Mouse (Mus musculus) spleen, adult 2 months (tissue): Measurements from ENCODE around the gene Tkt. TPM values are rescaled to one million over a fixed set of nuclear protein-coding genes. Genes with fewer than 3 reads are reported as not detected.
A peak's percentile ranks its signal among the peaks of the same experiment; 100 is the strongest.

Experiments
- DNase-seq, 2 experiments: peaks; one replicate each; pipeline versions ENCODE4 v3.0.0 to v3.0.0-alpha.2; 2012 to 2021; ENCODE audit warnings: low spot score in 2 of 2, low read depth in 1 of 2
- H3K27ac ChIP-seq: fragments of 200-500 bp; 2 replicates; pipeline ENCODE4 v1.5.1; 2012; ENCODE audit warnings: low read length, inconsistent platforms; ENCODE audit not compliant: insufficient read depth
- H3K27me3 ChIP-seq: fragments of 200-500 bp; 2 replicates; pipeline ENCODE4 v1.6.1; 2012; ENCODE audit warnings: mild to moderate bottlenecking, moderate library complexity, low read length, inconsistent platforms; ENCODE audit not compliant: control insufficient read depth, insufficient read depth
- H3K36me3 ChIP-seq: fragments of 200-500 bp; 2 replicates; pipeline ENCODE4 v1.6.1; 2012; ENCODE audit warnings: mild to moderate bottlenecking, low read length, inconsistent platforms; ENCODE audit not compliant: control insufficient read depth, insufficient read depth
- H3K4me1 ChIP-seq: fragments of 200-500 bp; 2 replicates; pipeline ENCODE4 v1.6.1; 2011; ENCODE audit warnings: inconsistent platforms; ENCODE audit not compliant: control insufficient read depth, insufficient read depth, insufficient read length
- H3K4me3 ChIP-seq: fragments of 200-500 bp; 2 replicates; pipeline ENCODE4 v1.5.1; 2011; ENCODE audit warnings: mild to moderate bottlenecking, inconsistent platforms; ENCODE audit not compliant: insufficient read depth, insufficient read length; ENCODE audit errors: extremely low read depth
- CTCF ChIP-seq: fragments of 200-500 bp; IDR thresholded peaks from 2 replicates; pipeline ENCODE4 v1.5.1; 2011; ENCODE audit warnings: mild to moderate bottlenecking, inconsistent platforms; ENCODE audit not compliant: insufficient read depth, insufficient read length, insufficient replicate concordance; ENCODE audit errors: extremely low read depth
- POLR2A ChIP-seq: fragments of 200-500 bp; IDR thresholded peaks from 2 replicates; pipeline ENCODE4 v1.6.1; 2011; ENCODE audit warnings: low read depth, low read length, inconsistent platforms
- WGBS: fragments of 180-500 bp; shearing (Covaris S2); methylation state at CpG from one replicate; pipeline ENCODE4 v1.1.7; 2018; 5-methylcytosine and 5-hydroxymethylcytosine counted together
- polyA plus RNA-seq: library from polyadenylated mRNA; depleted of rRNA; stranded (reverse); fragments of >200 nt; gene quantifications from 2 replicates; pipeline ENCODE4 v1.2.3, GENCODE M21; 2012

Tkt gene
- polyA plus RNA-seq, 1 experiment: 149 TPM

- WGBS: 89% methylated on average over 7 of the region's 7 CpGs
- Histone ChIP-seq H3K27ac (no peak overlapping the region), H3K27me3 (no peaks in the 10 kb centered on the region), H3K4me1 (peaks cover 31% of the 10 kb centered on the region; the same call in 1 of the 2 replicates), H3K4me3 (no peak overlapping the region), H3K36me3 (no peaks in the 10 kb centered on the region)
- no peak for TF ChIP-seq CTCF
- no peak for TF ChIP-seq POLR2A
- no peak for DNase-seq
These were observed 42.8 kb downstream of the Tkt start for GRCm38 (mm10) chr14:30590918-30591317.

DNA sequence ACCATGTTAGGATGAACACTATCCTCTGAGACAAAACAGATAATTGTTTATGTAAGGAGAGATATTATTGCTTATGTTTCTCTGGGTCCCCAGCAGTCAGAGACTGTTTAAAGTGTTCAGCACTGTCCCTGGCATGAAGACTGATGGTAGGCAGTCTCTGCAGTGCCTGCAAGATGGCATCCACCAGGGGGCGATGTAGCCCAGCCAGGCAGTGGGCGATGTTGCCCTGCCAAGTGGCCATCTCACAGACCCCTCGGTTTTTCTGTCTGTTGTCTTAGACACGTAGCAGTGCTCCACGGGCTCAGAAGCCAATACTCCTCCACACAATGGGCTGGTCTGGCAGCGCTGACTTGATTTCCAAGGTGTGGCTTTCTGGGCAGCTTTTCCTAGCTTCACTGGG, 43.3 kb downstream of the Tkt start:
- no peak overlapping the region for H3K4me3 ChIP-seq
- no peaks in the 10 kb centered on the region for H3K27me3 ChIP-seq
- no peak overlapping the region for H3K27ac ChIP-seq
- H3K36me3 ChIP-seq: no peaks in the 10 kb centered on the region
- DNase-seq: peak in 1 of 2 experiments; percentile 77
- TF ChIP-seq CTCF (peak; percentile 97), POLR2A (no peak)
- H3K4me1 ChIP-seq: peaks cover 32% of the 10 kb centered on the region; the same call in 1 of the 2 replicates
- 6% methylated on average over 6 of the region's 6 CpGs for WGBS

DNA sequence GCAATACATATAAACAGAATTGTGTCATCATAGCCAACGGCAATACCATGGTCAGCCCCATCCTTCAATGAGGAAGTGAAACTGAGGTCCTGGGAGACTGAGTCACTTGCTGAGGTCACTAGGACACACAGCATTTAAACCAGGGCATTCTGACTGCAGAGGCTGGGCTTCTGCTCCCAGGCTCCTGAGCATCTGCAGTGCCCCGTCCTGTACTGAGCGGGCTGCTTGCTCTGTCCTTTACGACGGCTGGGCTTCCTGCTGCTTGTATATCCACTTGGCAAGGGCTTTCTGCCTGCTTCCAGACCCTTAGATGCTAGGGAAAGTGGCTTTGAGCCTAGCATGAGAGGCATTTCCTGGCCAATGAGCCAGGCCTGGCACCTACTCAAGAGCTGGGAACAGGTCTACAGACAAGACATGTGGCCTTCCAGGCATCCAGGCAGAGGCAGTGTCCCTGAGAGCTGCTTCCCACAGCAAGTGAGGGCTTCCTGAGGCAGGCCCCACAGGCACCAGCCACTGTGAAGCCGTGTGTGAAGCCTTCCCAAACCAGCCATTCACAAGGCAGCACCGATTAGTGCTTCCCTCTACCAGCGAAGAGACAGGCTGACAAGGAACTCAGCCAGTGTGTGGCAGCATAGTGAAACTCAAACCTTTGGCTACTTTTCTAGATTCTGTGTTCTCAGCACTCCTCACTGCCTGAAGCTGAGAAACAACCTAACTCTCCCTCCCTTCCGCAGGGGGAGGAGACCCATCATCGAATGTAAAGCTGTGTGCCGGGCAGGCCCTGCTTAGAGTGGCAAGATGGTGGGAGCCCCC, 45.3 kb downstream of the Tkt start:
- DNase-seq: peak in 1 of 2 experiments; percentile 40
- 37% methylated on average over 11 of the region's 11 CpGs for WGBS
- TF ChIP-seq POLR2A: no peak
- no peaks in the 10 kb centered on the region for H3K27me3 ChIP-seq
- no peak overlapping the region for H3K4me3 ChIP-seq
- peaks cover 10% of the 10 kb centered on the region for H3K36me3 ChIP-seq
- H3K4me1 ChIP-seq: peaks cover 32% of the 10 kb centered on the region; the same call in 1 of the 2 replicates
- peak overlapping the region; percentile 61 for H3K27ac ChIP-seq

DNA sequence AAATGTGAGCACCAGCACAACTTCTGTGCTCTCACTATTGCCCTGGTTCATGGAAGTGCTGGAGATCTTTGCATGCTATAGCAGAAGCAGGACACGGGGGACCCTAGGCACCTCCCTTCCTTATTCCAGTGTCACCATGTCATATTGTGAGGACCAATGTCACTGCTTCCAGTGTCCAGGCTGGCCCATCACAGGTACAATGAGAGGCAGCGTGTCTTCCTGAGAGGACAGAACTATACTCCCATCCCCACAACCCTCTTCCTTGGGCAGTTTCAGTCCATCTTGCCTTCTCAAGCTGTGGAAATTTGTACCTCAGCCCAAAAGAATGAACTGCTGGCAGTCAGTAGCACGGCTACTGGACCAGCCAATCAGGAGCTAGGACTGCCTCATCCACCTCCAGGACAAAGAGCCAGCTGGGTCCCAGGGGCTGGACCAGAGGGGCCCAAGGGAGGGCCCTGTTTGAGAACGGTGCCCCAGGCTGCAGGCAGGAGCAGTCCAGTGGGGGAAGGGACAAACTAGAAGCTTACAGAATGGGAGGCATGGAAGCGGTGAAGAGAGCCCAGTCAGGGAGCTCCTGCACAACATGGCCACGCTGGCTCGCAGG, 46.0 kb downstream of the Tkt start:
- peaks cover 17% of the 10 kb centered on the region for H3K36me3 ChIP-seq
- DNase-seq: no peak
- WGBS: 69% methylated on average over 7 of the region's 7 CpGs
- H3K4me3 ChIP-seq: no peak overlapping the region
- TF ChIP-seq POLR2A (no peak), CTCF (no peak)
- H3K4me1 ChIP-seq: peaks cover 32% of the 10 kb centered on the region; the same call in 1 of the 2 replicates
- no peaks in the 10 kb centered on the region for H3K27me3 ChIP-seq
- peak overlapping the region; percentile 61 for H3K27ac ChIP-seq

GRCm38 (mm10) chr14:30595576-30596313, 47.6 kb downstream of the Tkt start:
- TF ChIP-seq CTCF (no peak), POLR2A (no peak)

DNA sequence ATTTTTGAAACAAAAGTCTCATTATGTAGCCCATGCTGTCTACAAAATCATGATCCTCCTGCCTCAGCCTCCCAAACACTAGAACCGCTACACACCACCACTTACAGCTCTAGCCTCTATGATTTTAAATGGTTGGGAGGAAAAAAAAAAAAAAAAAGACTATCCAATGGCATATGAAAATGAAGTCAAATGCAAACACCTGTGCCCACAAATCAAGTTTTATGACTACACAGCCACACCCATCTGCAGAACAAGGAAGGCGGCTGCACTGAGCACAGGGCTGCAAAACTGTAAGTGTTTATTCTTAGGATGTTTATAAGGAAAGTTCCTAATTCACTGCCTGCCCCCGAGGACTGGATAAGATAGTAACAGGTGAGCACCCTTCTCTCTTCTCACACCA, 48.2 kb downstream of the Tkt start:
- Histone ChIP-seq H3K27ac (peak overlapping the region; percentile 74), H3K4me1 (peaks cover 32% of the 10 kb centered on the region; the same call in 1 of the 2 replicates), H3K36me3 (peaks cover 32% of the 10 kb centered on the region), H3K4me3 (peak overlapping the region; percentile 24; the same call in 1 of the 2 replicates), H3K27me3 (no peaks in the 10 kb centered on the region)
- WGBS: 55% methylated on average over 3 of the region's 3 CpGs
- DNase-seq: no peak
- no peak for TF ChIP-seq POLR2A
- no peak for TF ChIP-seq CTCF

More at GRCm38 (mm10) chr14:30595576-30596313, 47.6 kb downstream of the Tkt start:
- H3K27me3 ChIP-seq: no peaks in the 10 kb centered on the region
- peak overlapping the region; percentile 74 for H3K27ac ChIP-seq
- no peak overlapping the region for H3K4me3 ChIP-seq
- peaks cover 29% of the 10 kb centered on the region for H3K36me3 ChIP-seq
- no peak for DNase-seq
- H3K4me1 ChIP-seq: peaks cover 32% of the 10 kb centered on the region; the same call in 1 of the 2 replicates
- WGBS: 61% methylated on average over 8 of the region's 8 CpGs
